Mouse (Mus musculus) inflammation-experienced regulatory T-cells, adult 6 months (primary cell): ENCODE measurements at regions not wholly inside any gene's neighbourhood (a gene's known extent, or its start where the extent isn't known, plus 50 kb on each side); places are given as distances from the start of the nearest gene placed in this dataset.
"Not testable (repeated sequence)": the region's sequence is repeated elsewhere in the genome, so short reads cannot be mapped to it uniquely, and the experiment has no call there.

Experiments
- ATAC-seq: one replicate; pipeline ENCODE4 v1.8.0; 2017

DNA sequence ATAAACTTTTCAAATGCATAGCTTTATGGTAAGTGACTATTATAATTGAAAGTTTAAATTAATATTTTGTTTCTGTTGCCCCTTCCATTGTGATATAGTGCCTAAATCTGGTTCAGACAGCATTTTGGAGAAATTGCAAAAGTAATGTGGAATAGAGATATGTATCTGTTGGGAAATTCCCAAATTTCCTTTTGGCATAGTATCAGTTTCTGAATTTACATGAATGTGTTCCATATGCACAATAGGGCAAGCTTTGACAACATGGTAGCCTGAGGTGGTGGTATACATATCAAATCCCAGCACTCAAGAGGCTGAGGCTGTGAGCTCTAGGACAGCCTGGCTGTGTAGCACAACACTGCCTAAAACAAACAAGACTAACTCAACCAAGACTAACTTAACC lies 147.2 kb upstream of the Supt20 start:
- ATAC-seq = no peak

DNA sequence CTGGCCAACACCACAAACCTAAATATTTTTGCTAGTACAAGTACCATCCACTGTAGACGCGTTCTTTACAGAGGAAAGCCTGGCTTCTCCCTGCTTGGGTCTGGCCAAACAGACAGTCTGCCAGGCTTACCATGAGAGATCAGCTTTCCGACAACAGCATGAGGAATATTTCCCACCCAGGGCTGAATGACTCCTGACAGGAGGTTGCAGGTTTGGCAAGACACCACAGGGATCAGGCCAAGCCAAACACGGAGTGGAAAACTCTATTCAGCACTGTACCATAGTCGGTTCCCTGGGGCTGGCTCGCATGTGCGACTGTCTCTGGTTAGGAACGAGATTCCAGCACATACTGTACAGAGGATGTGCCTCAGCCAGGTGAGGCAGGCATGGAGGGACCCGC lies 140.7 kb upstream of the Supt20 start:
- no peak for ATAC-seq

DNA sequence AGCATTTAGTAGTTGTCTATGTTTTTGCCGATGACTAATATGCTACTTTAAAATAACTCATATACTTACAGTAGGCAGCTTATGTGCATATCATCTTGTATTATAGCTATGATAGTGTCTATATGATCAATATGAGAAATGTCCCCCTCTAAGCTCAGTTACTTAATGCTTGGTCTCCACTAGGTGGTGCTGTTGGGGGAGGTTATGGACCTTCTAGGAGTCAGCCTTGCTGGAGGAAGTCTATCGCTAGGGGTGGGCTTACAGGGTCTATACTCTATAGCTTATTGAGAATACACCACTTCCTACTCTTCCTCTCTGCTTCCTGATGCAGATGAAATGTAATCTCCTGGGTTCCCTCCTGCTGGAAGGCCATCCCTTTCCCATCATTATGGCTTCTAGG lies 136.7 kb upstream of the Supt20 start:
- ATAC-seq = no peak

DNA sequence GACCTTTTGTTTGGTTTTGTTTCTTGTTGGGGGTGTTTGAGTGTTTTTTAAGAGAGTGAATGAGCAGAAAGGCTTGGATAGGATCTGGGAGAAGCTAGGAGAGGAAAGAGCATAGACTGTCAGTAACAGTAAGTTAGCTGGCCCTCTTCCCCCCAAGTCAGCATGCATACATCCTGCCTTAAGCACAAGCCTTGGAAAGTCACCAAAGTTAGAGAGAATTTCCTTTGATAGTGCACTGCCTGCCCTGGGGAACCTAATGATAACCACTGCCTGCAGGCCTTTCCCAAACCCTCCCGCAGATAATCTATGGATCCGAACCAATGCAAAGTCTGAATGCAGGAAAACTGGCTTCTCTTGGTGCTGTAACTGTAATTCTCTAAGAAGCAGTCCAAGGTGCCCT lies 133.6 kb upstream of the Supt20 start:
- ATAC-seq = no peak

DNA sequence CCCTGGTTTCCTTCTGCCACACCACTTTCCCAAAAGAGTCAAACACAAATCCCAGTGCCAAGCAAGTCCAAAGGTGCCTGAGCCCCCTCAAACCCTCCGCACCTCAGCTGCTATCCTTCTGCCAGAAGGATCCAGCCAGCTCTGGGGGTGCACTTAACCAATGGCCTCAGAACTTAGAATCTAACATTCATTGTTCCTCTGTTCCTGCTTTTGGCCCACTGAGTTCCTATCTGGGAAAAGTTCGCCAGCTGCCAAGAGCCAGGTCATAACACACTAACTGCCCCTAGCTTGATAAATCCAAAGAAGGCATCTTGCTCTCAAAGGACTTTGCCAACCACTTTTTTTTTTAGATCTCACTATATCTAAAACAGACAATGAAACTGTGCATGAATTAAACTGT lies 133.1 kb upstream of the Supt20 start:
- no peak for ATAC-seq

DNA sequence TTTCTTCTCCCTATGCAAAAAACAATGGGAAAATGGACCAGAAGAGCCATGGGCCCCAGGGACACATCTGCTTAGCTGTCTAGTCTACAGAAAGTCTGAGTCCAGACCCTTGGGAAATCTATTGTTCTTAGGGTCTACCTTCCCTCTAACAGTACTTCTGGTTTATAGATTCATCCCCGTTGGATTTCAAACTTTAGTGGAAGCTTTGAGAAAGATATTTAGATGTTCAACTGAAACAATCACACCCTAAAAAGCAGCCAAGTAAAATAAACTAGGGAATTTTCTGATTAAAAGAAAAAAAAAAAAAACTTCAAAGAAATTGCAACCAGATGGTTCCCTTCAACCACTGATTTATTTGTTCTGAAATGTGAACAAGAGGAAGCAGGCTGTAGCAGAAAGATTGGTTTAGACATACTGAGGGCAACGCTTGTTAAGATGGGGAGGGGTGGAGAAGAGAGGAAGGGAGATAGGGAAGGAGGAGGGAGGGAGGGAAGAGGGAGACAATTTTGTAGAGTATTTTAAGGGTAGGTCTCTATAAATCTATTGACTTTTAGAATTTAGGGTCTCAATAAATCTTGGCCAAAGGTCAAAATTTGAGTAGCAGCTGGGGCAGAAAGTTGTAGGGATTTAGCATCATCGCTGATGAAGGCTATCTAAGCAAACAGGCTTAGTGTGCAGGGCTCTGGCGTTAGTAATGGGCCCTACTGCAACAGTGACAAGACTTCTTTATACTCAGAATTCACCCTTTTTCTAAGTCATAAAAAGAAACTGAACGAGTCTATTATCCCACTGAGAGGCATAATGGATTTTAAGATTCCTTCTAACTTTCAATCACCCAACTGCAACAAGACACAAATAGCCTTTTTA lies 132.3 kb upstream of the Supt20 start:
- no peak for ATAC-seq

DNA sequence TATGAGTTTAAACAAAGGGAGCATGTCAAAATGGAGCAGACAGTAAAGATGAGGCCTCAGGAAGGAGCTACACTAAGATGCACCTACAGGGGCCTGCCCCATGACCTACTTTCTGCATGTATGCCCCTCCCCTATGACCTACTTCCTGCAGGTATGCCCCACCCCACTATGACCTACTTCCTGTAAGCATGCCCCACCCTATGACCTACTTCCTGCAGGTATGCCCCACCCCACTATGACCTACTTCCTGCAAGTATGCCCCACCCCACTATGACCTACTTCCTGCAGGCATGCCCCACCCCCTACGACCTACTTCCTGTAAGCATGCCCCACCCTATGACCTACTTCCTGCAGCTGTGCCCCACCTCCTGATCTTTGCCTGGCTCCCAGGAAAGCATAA lies 125.3 kb upstream of the Supt20 start:
- peak; percentile 32 for ATAC-seq

DNA sequence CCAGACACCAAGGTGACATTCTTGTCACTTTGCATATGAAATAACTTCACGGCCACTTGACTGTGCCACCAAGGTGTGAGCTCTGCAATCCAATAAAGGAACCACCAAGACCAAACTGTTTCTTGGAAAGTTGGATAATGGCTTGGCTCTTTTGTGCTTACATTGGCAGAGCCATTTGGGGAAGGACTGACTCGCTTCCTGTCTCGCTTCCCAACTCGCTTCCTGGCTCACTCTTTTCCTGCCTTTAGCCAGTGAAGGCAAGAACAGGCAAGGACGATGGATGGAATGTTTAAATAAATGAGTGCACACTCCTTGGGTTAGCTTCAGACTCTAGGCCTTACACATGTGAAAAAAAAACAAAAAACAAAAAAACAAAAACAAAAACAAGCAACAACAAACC lies 124.5 kb upstream of the Supt20 start:
- no peak for ATAC-seq

DNA sequence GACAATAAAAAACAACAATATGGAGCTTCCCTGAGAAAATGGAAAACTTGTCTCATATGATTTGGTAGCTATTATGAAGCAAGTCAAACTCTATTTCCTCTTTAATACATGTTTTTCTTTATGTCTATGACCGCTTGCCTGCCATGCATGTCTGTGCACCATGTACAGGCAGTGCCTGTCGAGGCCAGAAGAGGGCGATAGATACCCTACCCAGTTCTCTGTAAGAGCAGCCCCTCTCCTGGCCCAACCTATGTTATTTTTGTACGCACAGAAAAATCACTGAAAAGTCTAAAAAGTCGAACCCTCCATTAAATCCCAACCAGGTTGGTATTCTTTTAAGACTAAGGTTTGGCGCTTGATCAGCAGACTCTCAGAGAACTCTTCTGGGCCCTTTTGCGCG lies 122.1 kb upstream of the Supt20 start:
- no peak for ATAC-seq

DNA sequence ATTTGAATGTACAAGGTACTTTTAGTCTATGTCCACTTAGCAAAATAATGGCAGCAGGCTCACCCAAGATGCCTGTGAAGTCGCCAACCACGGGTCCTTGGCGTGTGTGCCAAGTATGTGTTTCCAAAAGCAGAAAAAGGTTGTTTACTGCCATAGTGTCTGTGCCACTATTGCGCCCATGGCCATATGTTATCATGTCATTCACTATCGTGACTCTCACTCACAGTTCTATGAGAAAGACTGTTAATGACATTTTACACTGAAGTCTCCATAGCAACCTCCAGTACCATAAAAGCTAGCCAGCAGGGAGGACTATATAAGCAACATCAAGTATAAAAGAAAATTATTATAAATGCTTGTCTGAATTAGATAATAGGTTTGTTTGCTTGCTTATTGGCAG lies 114.8 kb upstream of the Supt20 start:
- no peak for ATAC-seq

DNA sequence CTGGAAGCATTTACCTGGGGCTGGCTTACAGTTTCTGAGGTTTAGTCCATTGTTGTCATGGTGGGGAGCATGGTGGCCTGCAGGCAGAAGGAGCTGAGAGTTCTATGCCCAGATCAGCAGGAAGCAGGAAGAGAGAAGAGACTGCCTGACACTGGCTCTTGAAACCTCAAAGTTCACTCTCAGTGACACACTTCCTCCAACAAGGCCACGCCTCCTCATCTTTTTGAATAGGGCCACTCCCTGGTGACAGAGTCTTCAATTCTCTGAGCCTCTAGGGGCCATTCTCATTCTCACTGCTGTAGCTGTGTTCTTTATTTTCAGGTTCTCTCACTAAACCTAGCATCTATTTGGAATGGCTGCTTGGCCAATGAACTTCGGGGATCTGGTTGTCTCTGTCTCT lies 113.2 kb upstream of the Supt20 start:
- ATAC-seq = no peak

DNA sequence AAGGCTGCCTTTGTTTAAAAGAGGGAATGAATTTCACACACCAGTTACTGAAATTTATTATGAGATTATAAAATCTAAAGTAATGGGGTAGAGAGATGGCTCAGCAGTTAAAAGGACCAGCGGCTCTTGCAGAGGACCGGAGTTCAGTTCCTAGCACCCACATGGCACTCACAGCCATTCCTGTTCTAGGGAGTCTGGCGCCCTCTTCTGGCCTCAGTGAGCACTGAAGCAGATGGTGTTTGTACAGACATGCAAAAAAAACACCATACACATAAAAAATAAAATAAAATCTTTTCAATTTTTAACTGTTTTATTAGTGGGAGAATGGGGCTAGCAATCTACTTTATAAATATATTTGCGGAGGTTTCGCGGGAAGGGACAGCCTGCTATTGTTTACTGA lies 112.3 kb upstream of the Supt20 start:
- no peak for ATAC-seq

DNA sequence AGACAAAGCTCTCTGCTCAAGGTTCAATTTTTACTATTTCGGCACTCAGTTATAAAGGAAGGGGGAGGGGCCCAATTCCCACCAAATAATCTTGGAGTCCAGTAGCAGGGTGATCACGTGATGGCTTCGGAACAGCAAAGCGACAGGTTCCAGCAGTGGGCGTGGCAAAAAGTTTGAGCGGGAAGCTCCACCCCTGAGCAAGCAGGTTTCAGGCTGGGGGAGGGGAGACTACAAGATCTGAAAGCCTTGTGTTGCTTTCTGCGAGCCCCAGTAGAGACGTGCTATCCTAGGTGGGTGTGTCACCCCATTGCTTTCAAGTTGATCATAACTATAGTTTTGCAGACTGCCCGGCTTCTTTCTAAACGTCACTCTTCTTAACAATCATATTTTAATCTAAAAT lies 106.8 kb upstream of the Supt20 start:
- ATAC-seq = not testable (repeated sequence)

DNA sequence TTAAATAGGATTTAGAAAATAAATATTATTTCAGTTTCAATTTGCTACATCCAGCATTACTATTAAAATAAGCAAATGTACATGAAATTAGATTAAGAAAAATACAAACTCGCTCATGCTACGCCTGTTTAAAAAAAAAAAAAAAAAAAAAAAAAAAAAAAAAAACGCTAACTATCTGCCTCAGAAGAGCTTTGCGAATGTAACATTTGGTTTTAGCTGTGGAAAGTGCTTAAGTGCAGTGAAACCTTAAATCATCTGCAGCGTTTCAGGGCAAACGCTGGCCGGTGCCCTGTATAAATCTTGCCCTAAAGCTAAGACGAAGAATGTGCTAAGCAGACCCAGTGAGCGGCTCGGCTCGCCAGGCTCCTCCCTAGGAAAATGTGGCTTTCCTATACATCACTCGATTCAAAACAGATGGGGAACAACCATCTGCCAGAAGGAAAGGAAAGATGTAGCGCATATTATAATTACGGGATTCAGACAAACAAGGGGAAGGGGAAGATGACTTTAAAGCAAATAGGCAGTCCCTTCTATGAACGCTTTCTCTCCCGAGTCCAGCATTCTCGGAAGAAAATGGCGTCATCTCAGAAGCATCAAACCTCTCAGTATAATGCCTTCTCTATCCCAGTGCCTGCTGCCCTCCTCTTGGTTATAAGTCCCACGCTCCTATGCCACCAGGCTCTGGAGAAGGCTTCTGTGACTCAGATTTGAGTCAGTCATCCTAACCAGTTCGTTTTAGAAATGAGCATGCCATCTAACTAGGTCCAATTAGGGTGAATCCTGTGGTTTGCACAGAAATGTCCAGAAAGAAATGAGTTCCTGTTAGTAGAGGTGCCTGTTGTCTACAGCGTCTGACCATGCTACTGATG lies 105.2 kb upstream of the Supt20 start:
- ATAC-seq = no peak

DNA sequence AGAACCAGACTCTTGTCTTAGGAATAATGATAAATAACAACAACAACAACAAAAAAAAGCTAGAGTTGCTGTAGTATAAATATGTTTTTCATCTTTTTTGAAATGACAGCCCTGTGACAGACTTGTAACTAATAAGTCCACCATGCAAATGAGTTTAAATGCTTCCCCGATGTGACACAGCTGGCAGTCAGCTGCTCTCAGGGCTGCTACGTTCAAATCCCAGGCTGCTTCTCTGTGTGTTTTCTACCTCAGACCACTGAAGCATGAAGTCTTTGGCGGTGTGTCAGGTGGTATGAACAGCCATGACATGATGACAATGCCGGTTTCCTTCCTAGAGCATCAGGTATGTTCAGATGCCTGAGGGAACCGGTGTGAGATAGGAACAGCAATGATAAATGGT lies 104.4 kb upstream of the Supt20 start:
- no peak for ATAC-seq

DNA sequence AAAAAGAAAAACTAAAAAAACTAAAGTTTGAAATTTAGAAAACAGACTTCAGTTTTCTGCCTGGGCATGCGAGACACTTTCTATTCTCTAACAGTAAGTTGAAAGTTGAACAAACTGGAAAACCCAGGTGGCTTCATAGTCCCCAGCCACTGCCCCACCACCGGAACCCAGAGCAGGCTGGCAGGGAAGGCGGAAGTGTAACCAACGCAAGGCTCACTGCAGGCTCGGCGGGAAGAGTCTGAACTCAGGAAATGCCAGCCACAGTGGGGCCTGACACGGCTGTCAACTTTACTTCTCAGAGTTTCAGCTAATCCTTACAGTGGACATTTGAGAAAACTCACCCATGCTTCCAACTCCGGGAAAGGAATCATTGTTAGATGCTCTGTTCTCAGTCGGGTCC lies 102.6 kb upstream of the Supt20 start:
- peak; percentile 71 for ATAC-seq

DNA sequence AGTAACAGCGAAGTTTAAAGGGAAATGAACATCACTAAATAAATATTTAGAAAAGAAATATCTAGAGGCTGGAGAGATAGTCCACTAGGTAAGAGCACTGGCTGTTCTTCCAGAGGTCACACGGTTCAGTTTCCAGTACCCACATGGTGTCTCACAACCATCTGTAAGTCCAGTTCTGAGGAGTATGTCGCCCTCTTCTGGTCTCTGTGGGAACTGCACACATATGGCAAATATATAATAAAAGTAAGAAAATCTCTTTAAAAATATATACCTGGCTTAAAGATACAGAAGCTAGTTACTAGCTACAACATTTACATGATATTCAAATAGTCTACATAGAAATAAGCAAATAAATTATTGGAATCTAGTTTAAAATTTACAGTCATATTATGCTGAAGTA lies 101.4 kb upstream of the Supt20 start:
- ATAC-seq = no peak

DNA sequence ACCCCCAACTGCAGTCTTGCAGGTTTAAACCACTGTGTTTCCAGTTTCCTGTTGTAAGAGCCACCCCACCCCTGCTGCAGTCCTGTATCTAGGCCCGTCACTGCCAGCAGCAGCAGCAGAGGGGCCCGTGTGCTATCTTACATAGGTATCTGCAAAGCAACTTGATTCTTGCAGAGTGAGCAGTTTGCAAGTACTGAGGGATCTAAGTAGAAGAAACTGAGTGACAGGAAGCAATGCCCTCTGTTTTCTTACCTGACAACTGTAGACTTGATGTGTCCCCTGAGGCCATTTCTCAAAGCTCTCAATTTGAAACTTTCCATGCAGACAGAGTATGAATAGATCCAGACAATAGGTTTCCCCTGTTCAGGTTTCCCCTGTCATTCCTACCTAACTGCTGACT lies 100.5 kb upstream of the Supt20 start:
- ATAC-seq = peak; percentile 58

DNA sequence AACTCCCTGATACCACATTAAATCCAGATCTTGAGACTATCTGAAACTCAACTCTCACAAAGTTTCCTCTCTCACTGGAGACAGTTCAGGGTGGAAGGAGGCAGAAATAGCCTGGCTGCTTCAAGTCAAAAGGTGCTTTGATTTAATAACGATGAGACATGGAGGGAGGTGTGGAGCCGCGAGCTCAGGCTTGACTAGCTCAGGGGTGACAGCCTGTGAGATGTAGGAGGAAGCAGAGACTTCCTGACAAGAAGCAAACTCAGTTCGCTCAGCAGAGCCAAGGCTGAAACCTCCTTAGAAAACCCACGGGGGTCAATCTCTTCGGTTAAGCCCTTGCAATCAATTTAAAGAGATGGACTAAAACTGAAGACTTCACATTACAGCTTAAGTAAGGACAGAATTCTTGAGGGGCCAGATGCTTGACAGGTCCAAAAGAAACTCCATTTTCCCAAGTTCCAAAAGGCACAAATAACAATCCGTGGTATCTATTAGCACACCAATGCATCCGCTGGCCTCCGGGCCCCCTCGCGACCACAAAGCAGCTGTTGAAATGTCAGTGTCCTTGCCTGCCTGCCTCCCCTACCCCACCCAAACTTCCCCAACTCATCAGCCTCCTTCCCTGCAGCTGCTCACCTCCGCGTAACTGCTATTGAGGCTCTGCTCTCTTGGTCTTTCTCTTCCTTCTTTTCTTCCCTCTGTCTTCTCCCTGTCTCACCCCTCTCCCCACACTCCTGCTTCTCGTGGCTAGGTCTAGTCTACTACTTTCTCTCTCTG lies 99.8 kb upstream of the Supt20 start:
- peak; percentile 42 for ATAC-seq

DNA sequence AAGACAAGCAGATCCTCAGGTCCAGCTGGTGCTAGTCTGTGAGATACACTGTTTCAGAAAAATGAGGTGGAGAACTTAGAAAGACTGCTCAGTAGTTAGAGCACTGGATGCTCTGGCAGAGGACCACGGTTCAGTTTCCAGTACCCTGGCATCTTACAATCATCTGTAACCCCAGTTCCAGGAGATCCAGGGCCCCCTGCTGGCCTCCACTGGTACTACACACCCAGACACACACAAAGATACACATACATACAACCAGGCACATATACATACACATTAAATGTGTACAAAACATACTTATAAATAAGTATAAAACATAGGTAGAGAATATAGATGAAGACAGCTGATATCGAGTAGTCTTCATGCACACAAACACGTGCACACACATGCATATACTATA lies 97.4 kb upstream of the Supt20 start:
- no peak for ATAC-seq

DNA sequence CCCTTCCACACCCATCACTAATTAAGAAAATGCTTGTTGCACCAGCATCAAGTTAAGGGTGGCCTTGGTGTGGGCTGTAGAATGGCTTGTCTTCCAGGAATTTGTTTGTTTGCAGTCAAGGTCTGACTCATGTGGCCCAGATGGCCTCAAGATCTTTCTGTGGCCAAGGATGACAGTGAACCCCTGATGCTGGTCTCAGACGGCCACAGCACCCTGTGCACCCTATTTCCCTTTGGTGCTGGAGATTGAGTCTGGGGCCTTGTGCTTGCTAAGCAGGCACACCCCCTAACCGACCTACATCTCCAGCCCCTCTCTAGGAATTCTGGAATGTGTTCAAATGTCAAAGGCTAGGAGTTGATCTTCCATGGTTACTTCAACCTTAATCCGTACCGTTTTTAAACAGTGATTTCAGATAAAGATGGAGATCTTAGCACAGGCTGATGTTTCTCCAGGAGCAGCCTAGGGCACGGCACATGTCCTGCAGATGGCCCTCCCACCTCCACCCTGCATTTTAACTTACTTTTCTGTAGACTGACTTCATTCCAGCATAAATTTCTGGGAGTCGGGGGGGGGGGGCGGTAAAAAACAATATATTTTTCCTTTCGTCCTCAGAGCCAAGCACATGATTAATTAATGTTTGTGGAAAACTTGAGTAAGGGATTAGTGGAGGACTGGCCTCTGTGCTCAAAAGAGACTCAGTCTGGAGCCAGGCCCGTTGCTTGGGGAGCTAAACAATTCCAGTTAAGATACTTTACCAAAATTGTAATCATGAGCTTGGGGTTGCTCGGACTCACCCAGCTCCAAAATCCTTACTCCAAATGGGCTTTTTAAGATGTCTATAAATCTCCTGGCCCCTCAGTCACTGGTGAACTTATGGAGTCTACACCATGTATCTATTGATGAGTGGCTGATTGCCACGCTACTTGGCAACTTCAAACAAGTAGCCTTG lies 95.0 kb upstream of the Supt20 start:
- no peak for ATAC-seq

DNA sequence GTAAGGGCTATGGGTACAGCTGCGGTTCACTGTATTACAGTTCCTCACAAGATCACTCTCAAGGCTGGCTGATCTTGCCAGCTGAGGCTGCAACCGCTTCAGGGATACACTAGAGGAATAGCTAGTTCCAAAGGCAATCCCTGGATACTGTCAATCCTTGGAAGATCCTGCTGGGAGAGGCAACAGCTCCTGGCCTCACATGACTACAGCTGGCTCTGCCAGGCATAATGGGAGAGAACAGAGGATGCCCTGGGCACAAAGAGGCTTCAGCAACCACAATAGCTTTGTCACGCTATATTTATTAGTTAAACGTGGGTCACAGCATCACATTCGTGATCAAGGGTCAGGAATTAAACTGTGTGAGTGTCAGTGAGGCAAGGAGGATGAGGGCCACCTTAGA lies 94.3 kb upstream of the Supt20 start:
- no peak for ATAC-seq
